9 mouse cellular contexts compared by ENCODE assay signal in genomic region chr16:17460254-17460653, GRCm38 (mm10). TPM values are rescaled to one million over a fixed set of nuclear protein-coding genes. Genes with fewer than 3 reads are reported as not detected.
DNase-seq lines count a peak whose midpoint lies in the region; ATAC-seq and TF ChIP-seq lines count a peak whose summit lies in the region.
"Had no signal": no experiment of that assay in that cellular context is flagged by ENCODE, and none has a peak within 500 bp of the region (broad histone marks: within the 10 kb centered on the region; RNA-seq: fewer than 3 reads in every experiment).

No protein-coding gene starts in this region.

- H3K27me3 ChIP-seq in kidney, postnatal 0 days (ENCODE audit: insufficient read depth, low read length), result no peaks in the 10 kb centered on the region
- no peaks in the 10 kb centered on the region for H3K27me3 ChIP-seq in kidney, embryonic 16.5 days (ENCODE audit: insufficient read depth, low read length)
- H3K27me3 ChIP-seq in liver, postnatal 0 days (ENCODE audit: insufficient read depth, low read length), result no peaks in the 10 kb centered on the region
- H3K27me3 ChIP-seq in splenic B cell, adult 2 months (ENCODE audit: control insufficient read depth, insufficient read depth, low read length, poor library complexity, severe bottlenecking), result no peaks in the 10 kb centered on the region
- H3K27me3 ChIP-seq: limb, embryonic 12.5 days had no signal

- H3K36me3 ChIP-seq in kidney, postnatal 0 days (ENCODE audit: insufficient read depth, low read length), result peaks cover 3% of the 10 kb centered on the region; the same call in 1 of the 2 replicates
- peaks cover 35% of the 10 kb centered on the region for H3K36me3 ChIP-seq in kidney, embryonic 16.5 days (ENCODE audit: insufficient read depth, low read length)
- H3K36me3 ChIP-seq in liver, postnatal 0 days (replicated peaks; ENCODE audit: insufficient read depth, low read length), result peaks cover 6% of the 10 kb centered on the region
- 0 out of 2 replicates have a peak, but pooled peaks cover 1% of the 10 kb centered on the region for H3K36me3 ChIP-seq in splenic B cell, adult 2 months (ENCODE audit: control insufficient read depth, insufficient read depth, low read length, poor library complexity, severe bottlenecking)

- WGBS in kidney, postnatal 0 days, result 85% methylated on average over 4 of the region's 4 CpGs
- WGBS in kidney, embryonic 16.5 days, result 92% methylated on average over 4 of the region's 4 CpGs
- WGBS in liver, postnatal 0 days (ENCODE audit: insufficient replicate concordance), result 70% methylated on average over 4 of the region's 4 CpGs

- no peak for TF ChIP-seq EP300 in liver, postnatal 0 days (IDR thresholded peaks at IDR 0.05; ENCODE audit: low read depth)

- H3K4me1 ChIP-seq in kidney, postnatal 0 days (replicated peaks; ENCODE audit: insufficient read depth, low read length), result 0 out of 2 replicates have a peak, but pooled peaks cover 2% of the 10 kb centered on the region
- peaks cover 4% of the 10 kb centered on the region for H3K4me1 ChIP-seq in kidney, embryonic 16.5 days (ENCODE audit: insufficient read depth, low read length)
- peaks cover 38% of the 10 kb centered on the region for H3K4me1 ChIP-seq in liver, postnatal 0 days (ENCODE audit: insufficient read depth)

- no peaks in the 10 kb centered on the region for H3K9me3 ChIP-seq in kidney, postnatal 0 days (replicated peaks; ENCODE audit: low read length)
- H3K9me3 ChIP-seq in kidney, embryonic 16.5 days (ENCODE audit: low read length), result no peaks in the 10 kb centered on the region
- H3K9me3 ChIP-seq in liver, postnatal 0 days (ENCODE audit: low read length), result no peaks in the 10 kb centered on the region
- H3K9me3 ChIP-seq: limb, embryonic 12.5 days had no signal

- no peak overlapping the region for H3K27ac ChIP-seq in kidney, postnatal 0 days
- H3K27ac ChIP-seq in kidney, embryonic 16.5 days (ENCODE audit: low read length), result no peak overlapping the region
- no peak overlapping the region for H3K27ac ChIP-seq in liver, postnatal 0 days (ENCODE audit: low read depth)
- H3K27ac ChIP-seq: limb, embryonic 12.5 days had no signal

- no peak for ATAC-seq in kidney, postnatal 0 days (replicated peaks; ENCODE audit: low FRiP score, low read depth)
- no peak for ATAC-seq in kidney, embryonic 16.5 days (ENCODE audit: low FRiP score, low TSS enrichment)
- peak; percentile 53 for ATAC-seq in activated CD4-positive, CD25-positive, alpha-beta regulatory T cell, adult 4 months
- peak; percentile 47; the same call in 1 of the 2 replicates for ATAC-seq in liver, postnatal 0 days

- no peak overlapping the region for H3K4me2 ChIP-seq in kidney, postnatal 0 days (ENCODE audit: low read length)
- H3K4me2 ChIP-seq in kidney, embryonic 16.5 days (replicated peaks; ENCODE audit: low read depth, low read length), result no peak overlapping the region
- no peak overlapping the region for H3K4me2 ChIP-seq in liver, postnatal 0 days (ENCODE audit: low read depth, low read length)
- H3K4me2 ChIP-seq: limb, embryonic 12.5 days had no signal

- peak; percentile 31 for DNase-seq in kidney, postnatal 0 days (ENCODE audit: low spot score)
- peak; percentile 55 for DNase-seq in liver, postnatal 0 days
- peak; percentile 80 for DNase-seq in splenic B cell, adult 2 months (ENCODE audit: low read depth, low spot score)
- no peak for DNase-seq in left cerebral cortex, adult 11 months (ENCODE audit: low spot score)
- no peak for DNase-seq in urinary bladder, postnatal 36 days (ENCODE audit: low spot score in 2 of 2)
- no peak for DNase-seq in left cerebral cortex, postnatal 10 days (ENCODE audit: extremely low spot score in 1 of 2, low spot score in 2 of 2)

- intact Hi-C loops in left cerebral cortex, postnatal 10 days (cut with DNase I), result no loop called here

- H3K9ac ChIP-seq in kidney, postnatal 0 days (ENCODE audit: low read depth, low read length), result no peak overlapping the region
- H3K9ac ChIP-seq in kidney, embryonic 16.5 days (replicated peaks; ENCODE audit: low read length), result no peak overlapping the region
- no peak overlapping the region for H3K9ac ChIP-seq in liver, postnatal 0 days (replicated peaks)
- H3K9ac ChIP-seq: limb, embryonic 12.5 days had no signal

- peak; percentile 66 for TF ChIP-seq CTCF in kidney, postnatal 0 days (IDR thresholded peaks at IDR 0.05; ENCODE audit: low read depth)
- TF ChIP-seq CTCF in liver, postnatal 0 days (IDR thresholded peaks at IDR 0.05; ENCODE audit: low read depth), result peak; percentile 76

- H3K4me3 ChIP-seq in kidney, postnatal 0 days (replicated peaks; ENCODE audit: low read depth, low read length), result no peak overlapping the region
- no peak overlapping the region for H3K4me3 ChIP-seq in kidney, embryonic 16.5 days (ENCODE audit: low read length)
- no peak overlapping the region for H3K4me3 ChIP-seq in liver, postnatal 0 days (ENCODE audit: low read depth, low read length)
- H3K4me3 ChIP-seq: limb, embryonic 12.5 days had no signal

RNA-seq across cellular contexts. Expression of gene Crkl, which starts 8.5 kb away (rescaled TPM):
- polyA plus RNA-seq in kidney, postnatal 0 days (2015; fragmentation: Nextera tagmentation; extraction: Ambion mirVana), result 50.7 and 51.3 TPM in 2 replicates
- 77.6 and 78.5 TPM in 2 replicates for polyA plus RNA-seq in kidney, embryonic 16.5 days (2015; fragmentation: Nextera tagmentation; extraction: Ambion mirVana)
- 10 to 100 TPM; 16.6 to 21.2 TPM for polyA plus RNA-seq in activated CD4-positive, CD25-positive, alpha-beta regulatory T cell, adult 4 months (2017; shearing (Covaris generic))
- 20.1 and 24.4 TPM in 2 replicates for polyA plus RNA-seq in liver, postnatal 0 days (2015; fragmentation: Nextera tagmentation; extraction: Ambion mirVana)
- 10 to 100 TPM; 28.0 to 28.3 TPM for total RNA-seq in left cerebral cortex, postnatal 10 days (2021)

RNA-seq across cellular contexts. Expression of gene Aifm3, which starts 29.2 kb away (rescaled TPM):
- polyA plus RNA-seq in kidney, postnatal 0 days (2015; fragmentation: Nextera tagmentation; extraction: Ambion mirVana), result 1.4 and 2.4 TPM in 2 replicates
- 3.4 and 3.6 TPM in 2 replicates for polyA plus RNA-seq in kidney, embryonic 16.5 days (2015; fragmentation: Nextera tagmentation; extraction: Ambion mirVana)
- polyA plus RNA-seq in activated CD4-positive, CD25-positive, alpha-beta regulatory T cell, adult 4 months (2017; shearing (Covaris generic)), result not detected
- 3.3 and 3.4 TPM in 2 replicates for polyA plus RNA-seq in liver, postnatal 0 days (2015; fragmentation: Nextera tagmentation; extraction: Ambion mirVana)
- 10 to 100 TPM; 24.4 to 27.2 TPM for total RNA-seq in left cerebral cortex, postnatal 10 days (2021)

RNA-seq across cellular contexts. Expression of gene Lztr1, which starts 48.2 kb away (rescaled TPM):
- polyA plus RNA-seq in kidney, postnatal 0 days (2015; fragmentation: Nextera tagmentation; extraction: Ambion mirVana), result 65.7 and 73.4 TPM in 2 replicates
- polyA plus RNA-seq in kidney, embryonic 16.5 days (2015; fragmentation: Nextera tagmentation; extraction: Ambion mirVana), result 102 and 113 TPM in 2 replicates
- 10 to 100 TPM; 41.0 to 47.1 TPM for polyA plus RNA-seq in activated CD4-positive, CD25-positive, alpha-beta regulatory T cell, adult 4 months (2017; shearing (Covaris generic))
- 16.8 and 18.7 TPM in 2 replicates for polyA plus RNA-seq in liver, postnatal 0 days (2015; fragmentation: Nextera tagmentation; extraction: Ambion mirVana)
- 100 to 1,000 TPM; 162 to 169 TPM for total RNA-seq in left cerebral cortex, postnatal 10 days (2021)

RNA-seq across cellular contexts. Expression of gene Pi4ka, which starts 54.1 kb away (rescaled TPM):
- 27.3 and 28.5 TPM in 2 replicates for polyA plus RNA-seq in kidney, postnatal 0 days (2015; fragmentation: Nextera tagmentation; extraction: Ambion mirVana)
- 39.1 and 39.2 TPM in 2 replicates for polyA plus RNA-seq in kidney, embryonic 16.5 days (2015; fragmentation: Nextera tagmentation; extraction: Ambion mirVana)
- 10 to 100 TPM; 42.5 to 51.8 TPM for polyA plus RNA-seq in activated CD4-positive, CD25-positive, alpha-beta regulatory T cell, adult 4 months (2017; shearing (Covaris generic))
- polyA plus RNA-seq in liver, postnatal 0 days (2015; fragmentation: Nextera tagmentation; extraction: Ambion mirVana), result 7.3 and 8.1 TPM in 2 replicates
- 100 to 1,000 TPM; 198 to 199 TPM for total RNA-seq in left cerebral cortex, postnatal 10 days (2021)

RNA-seq across cellular contexts. Expression of gene Snap29, which starts 54.5 kb away (rescaled TPM):
- 11.9 and 12.8 TPM in 2 replicates for polyA plus RNA-seq in kidney, postnatal 0 days (2015; fragmentation: Nextera tagmentation; extraction: Ambion mirVana)
- polyA plus RNA-seq in kidney, embryonic 16.5 days (2015; fragmentation: Nextera tagmentation; extraction: Ambion mirVana), result 14.7 and 15.6 TPM in 2 replicates
- 10 to 100 TPM in 1 of 2 experiments, 1 to 10 TPM in 1; 8.3 to 16.7 TPM for polyA plus RNA-seq in activated CD4-positive, CD25-positive, alpha-beta regulatory T cell, adult 4 months (2017; shearing (Covaris generic))
- 7.1 and 7.2 TPM in 2 replicates for polyA plus RNA-seq in liver, postnatal 0 days (2015; fragmentation: Nextera tagmentation; extraction: Ambion mirVana)
- 10 to 100 TPM; 28.5 to 30.9 TPM for total RNA-seq in left cerebral cortex, postnatal 10 days (2021)

Comparison
In these comparisons a context has a peak if more than half of its experiments do, and no peak if none do; other contexts are left out.
1. ATAC-seq: peak in activated CD4-positive, CD25-positive, alpha-beta regulatory T cell, adult 4 months (single experiment) and liver, postnatal 0 days (single experiment); none in kidney, postnatal 0 days (single experiment) and kidney, embryonic 16.5 days (single experiment).
2. DNase-seq: peak in kidney, postnatal 0 days (single experiment), liver, postnatal 0 days (single experiment) and splenic B cell, adult 2 months (single experiment); none in left cerebral cortex, adult 11 months (single experiment), urinary bladder, postnatal 36 days (0 of 2) and left cerebral cortex, postnatal 10 days (0 of 2).